Mouse (Mus musculus): ENCODE measurements around the gene Ubtd2. TPM values are rescaled to one million over a fixed set of nuclear protein-coding genes. Genes with fewer than 3 reads are reported as not detected.

Gene Ubtd2
- polyA plus RNA-seq (2016; fragmentation: Nextera tagmentation; extraction: Ambion mirVana): 88.8 and 94.4 TPM in 2 replicates

DNA sequence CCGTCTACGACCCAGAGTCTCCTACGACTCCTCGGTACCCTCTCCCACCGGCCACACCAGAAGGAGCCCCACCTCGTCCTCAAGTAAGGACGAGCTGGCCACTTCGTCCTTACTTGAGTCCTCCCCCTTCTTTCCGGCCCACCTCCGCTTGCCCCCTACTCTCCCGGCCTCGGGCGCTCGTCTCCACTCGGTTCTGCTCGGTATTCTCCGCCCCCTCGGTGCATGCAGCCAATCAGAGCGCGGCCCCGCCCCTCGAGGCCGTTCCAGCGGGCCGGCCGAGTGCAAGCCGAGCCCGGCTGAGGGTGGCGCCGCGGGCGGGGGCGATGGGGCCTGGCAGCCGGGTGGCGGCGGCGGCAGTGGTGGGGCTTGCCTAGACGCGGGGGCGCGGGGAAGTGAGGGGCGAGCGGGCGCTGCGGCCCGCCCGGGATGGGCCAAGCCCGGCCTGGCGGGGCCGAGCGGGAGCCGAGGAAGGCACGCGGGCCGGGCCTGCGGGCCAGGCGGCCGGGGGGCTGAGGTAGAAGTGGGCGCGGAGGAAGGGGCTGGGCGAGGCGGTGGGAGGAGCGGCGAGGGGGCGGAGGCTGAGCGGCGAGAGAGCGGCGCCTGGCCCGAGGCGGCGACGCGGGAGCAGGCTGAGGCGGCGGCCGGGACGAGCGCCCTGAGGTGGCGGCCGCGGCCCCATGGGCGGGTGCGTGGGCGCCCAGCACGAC, at the start of gene Ubtd2:
Ubtd2 (plus strand) TSS at position 571 of the 707 bp plus-strand sequence.
- H3K4me1 ChIP-seq (replicated peaks): peaks cover 18% of the 10 kb centered on the region
- no peaks in the 10 kb centered on the region for H3K9me3 ChIP-seq
- H3K9ac ChIP-seq (replicated peaks): peak within 1 kb of the TSS; percentile 95
- no peaks in the 10 kb centered on the region for H3K36me3 ChIP-seq
- H3K27me3 ChIP-seq: no peaks in the 10 kb centered on the region
- peak; percentile 97 for ATAC-seq (ENCODE audit: insufficient number of reproducible peaks, insufficient read depth, low FRiP score, low TSS enrichment, low read depth)
- peak within 1 kb of the TSS; percentile 84 for H3K4me2 ChIP-seq
- under 1% methylated on average over 76 of the region's 86 CpGs for WGBS
- peak within 1 kb of the TSS; percentile 98 for H3K27ac ChIP-seq
- peak within 1 kb of the TSS; percentile 88 for H3K4me3 ChIP-seq (replicated peaks)

DNA sequence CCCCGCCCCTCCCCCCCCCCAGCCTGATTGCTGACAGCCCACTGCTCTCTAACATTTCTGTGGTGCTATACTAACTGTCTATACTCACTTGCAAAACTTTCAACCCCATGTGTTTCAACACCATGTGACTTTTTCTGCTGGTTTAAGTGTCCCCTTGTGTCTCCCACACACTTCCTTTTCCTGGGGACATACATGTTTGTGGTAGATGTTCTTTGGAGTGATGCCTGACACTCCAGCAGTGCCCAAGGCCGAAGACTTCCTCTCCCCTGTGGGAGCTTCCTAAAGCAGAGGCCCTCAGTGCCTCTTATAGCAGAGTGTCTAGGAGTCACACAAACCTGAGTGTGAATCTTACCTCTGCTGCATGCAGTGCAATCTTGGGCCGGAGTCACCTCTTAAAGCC, 47.3 kb upstream of the Ubtd2 start:
- no peak overlapping the region for H3K9ac ChIP-seq (replicated peaks)
- no peak overlapping the region for H3K27ac ChIP-seq
- no peaks in the 10 kb centered on the region for H3K9me3 ChIP-seq
- no peak for ATAC-seq (ENCODE audit: insufficient number of reproducible peaks, insufficient read depth, low FRiP score, low TSS enrichment, low read depth)
- H3K4me1 ChIP-seq (replicated peaks): no peaks in the 10 kb centered on the region
- H3K27me3 ChIP-seq: no peaks in the 10 kb centered on the region
- no peak overlapping the region for H3K4me3 ChIP-seq (replicated peaks)
- no peak overlapping the region for H3K4me2 ChIP-seq
- 79% methylated on average over 3 of the region's 3 CpGs for WGBS
- peaks cover 91% of the 10 kb centered on the region for H3K36me3 ChIP-seq

DNA sequence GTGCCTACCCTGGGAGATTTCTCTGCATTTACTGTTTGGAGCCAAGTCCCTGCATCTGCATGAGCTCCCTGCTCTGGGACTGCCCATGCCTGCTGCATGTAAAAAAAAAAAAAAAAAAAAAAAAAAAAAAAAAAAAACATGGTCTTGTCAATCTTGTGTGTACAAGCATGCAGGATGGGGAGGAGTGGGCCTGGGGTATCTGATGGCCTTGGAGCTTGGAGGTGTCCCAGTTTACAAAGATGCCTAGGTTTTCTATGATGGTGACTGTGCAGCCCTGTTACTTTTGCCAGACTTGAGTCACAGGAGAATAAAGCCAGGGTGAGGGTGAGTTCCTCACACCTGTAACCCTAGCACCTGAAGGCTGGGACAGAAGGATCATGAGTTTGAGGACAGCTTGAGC, 46.1 kb upstream of the Ubtd2 start:
- H3K27me3 ChIP-seq: no peaks in the 10 kb centered on the region
- H3K4me2 ChIP-seq: no peak overlapping the region
- no peaks in the 10 kb centered on the region for H3K9me3 ChIP-seq
- no peak overlapping the region for H3K27ac ChIP-seq
- no peak overlapping the region for H3K4me3 ChIP-seq (replicated peaks)
- no peak overlapping the region for H3K9ac ChIP-seq (replicated peaks)
- ATAC-seq (ENCODE audit: insufficient number of reproducible peaks, insufficient read depth, low FRiP score, low TSS enrichment, low read depth): no peak
- no peaks in the 10 kb centered on the region for H3K4me1 ChIP-seq (replicated peaks)
- H3K36me3 ChIP-seq: peaks cover 91% of the 10 kb centered on the region

DNA sequence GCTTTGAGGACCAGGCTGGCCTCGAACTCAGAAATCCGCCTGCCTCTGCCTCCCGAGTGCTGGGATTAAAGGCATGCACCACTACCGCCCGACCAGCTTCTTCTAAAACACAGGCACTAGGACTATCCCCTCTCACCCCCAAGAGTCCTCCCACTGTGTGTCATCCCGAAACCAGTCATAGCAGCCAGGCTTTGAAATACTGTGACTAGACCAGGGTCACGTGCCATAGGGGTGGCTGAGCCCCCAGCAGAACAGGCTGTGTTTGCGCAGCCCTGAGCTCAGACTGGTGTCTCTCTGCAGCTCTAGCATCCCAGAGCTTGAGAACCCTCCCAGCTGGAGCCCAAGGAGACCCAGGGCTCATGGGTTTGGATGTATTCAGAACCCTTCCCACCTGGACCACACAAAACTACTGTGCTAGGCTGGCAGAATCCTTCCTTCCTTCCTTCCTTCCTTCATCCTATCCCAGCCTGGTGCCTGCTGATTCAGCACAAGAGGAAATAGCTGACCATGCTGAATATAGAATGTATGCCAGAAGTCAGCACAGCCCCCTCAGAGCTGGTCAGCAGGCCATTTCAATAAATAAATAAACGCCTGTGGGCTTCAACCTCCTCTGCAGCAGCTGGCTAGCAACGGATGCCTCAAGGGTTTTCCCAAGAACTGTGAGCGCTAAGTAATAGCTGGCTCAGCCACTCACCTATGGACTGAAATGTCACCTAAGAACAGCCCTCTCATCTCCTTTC, 45.2 kb upstream of the Ubtd2 start:
- Histone ChIP-seq H3K4me1 (replicated peaks) (no peaks in the 10 kb centered on the region), H3K4me3 (replicated peaks) (no peak overlapping the region), H3K36me3 (peaks cover 91% of the 10 kb centered on the region), H3K4me2 (no peak overlapping the region), H3K9ac (replicated peaks) (no peak overlapping the region; the same call in 1 of the 2 replicates), H3K9me3 (no peaks in the 10 kb centered on the region), H3K27me3 (no peaks in the 10 kb centered on the region), H3K27ac (no peak overlapping the region)
- WGBS: 88% methylated on average over 11 of the region's 11 CpGs
- no peak for ATAC-seq (ENCODE audit: insufficient number of reproducible peaks, insufficient read depth, low FRiP score, low TSS enrichment, low read depth)

DNA sequence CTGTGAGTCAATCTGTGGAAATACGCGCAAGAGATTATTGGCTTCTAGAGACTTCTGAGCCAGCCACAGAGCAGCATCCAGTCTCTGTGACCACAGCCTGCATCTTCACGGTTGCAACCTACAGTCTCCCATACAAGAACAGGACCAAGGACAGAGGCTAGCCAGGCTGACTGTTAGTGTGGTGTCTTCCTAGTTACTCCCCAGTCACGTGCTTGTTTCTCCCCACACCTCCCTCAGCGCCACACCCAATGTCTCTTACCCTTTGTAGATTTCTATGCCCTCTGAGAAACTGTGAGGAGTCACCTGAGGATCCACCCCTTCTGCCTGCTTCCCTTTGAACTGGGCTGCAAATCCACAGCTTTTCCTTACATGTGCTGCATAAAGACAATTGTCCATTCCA, 35.2 kb upstream of the Ubtd2 start:
- 78% methylated on average over 5 of the region's 5 CpGs for WGBS

DNA sequence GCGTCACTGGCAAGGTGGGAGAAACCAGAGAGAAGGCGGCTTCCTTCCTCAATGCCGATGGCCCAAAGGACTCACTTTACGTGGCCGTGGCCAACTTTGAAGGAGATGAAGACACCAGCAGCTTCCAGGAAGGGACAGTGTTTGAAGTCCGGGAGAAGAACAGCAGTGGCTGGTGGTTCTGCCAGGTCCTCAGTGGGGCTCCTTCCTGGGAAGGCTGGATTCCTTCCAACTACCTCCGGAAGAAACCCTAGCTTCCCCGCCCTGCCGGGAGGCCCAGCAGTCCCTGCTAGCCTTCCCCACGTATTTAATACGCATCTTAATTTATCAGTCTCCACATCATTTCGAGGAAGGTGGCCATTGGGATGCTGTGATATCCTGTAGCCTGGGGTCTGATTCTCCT, 31.9 kb upstream of the Ubtd2 start:
- Histone ChIP-seq H3K9ac (replicated peaks) (no peak overlapping the region), H3K9me3 (no peaks in the 10 kb centered on the region), H3K27ac (no peak overlapping the region), H3K4me3 (replicated peaks) (no peak overlapping the region), H3K36me3 (peaks cover 77% of the 10 kb centered on the region), H3K4me1 (replicated peaks) (no peaks in the 10 kb centered on the region), H3K4me2 (no peak overlapping the region), H3K27me3 (no peaks in the 10 kb centered on the region)
- ATAC-seq (ENCODE audit: insufficient number of reproducible peaks, insufficient read depth, low FRiP score, low TSS enrichment, low read depth): no peak
- 91% methylated on average over 12 of the region's 12 CpGs for WGBS

More for the DNA sequence above, 35.2 kb upstream of the Ubtd2 start:
- Histone ChIP-seq H3K9ac (replicated peaks) (no peak overlapping the region), H3K9me3 (no peaks in the 10 kb centered on the region), H3K4me1 (replicated peaks) (no peaks in the 10 kb centered on the region), H3K27me3 (no peaks in the 10 kb centered on the region), H3K4me3 (replicated peaks) (no peak overlapping the region), H3K36me3 (peaks cover 95% of the 10 kb centered on the region), H3K4me2 (no peak overlapping the region), H3K27ac (no peak overlapping the region)
- no peak for ATAC-seq (ENCODE audit: insufficient number of reproducible peaks, insufficient read depth, low FRiP score, low TSS enrichment, low read depth)

DNA sequence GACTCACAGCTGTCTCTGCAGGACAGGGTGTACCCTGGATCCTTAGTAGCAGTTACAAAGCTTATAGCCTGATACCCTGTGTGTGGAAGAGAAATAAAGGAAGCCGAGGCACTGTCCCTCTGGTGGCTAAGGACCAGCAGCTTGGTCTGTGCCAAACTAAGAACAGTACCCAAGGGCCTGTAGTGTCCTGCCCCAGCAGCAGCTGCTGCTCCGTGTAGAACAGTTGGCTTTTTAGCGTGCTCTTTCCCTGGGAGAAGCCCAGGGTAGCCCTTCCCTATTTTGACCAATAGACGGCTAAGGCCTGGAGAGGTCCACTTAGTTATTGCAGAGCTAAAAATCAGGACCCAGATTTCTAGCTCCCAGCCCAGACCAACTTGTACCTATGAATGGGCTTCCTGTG, 30.6 kb upstream of the Ubtd2 start:
- no peak; the same call in 1 of the 2 replicates for ATAC-seq (ENCODE audit: insufficient number of reproducible peaks, insufficient read depth, low FRiP score, low TSS enrichment, low read depth)
- H3K36me3 ChIP-seq: peaks cover 68% of the 10 kb centered on the region

DNA sequence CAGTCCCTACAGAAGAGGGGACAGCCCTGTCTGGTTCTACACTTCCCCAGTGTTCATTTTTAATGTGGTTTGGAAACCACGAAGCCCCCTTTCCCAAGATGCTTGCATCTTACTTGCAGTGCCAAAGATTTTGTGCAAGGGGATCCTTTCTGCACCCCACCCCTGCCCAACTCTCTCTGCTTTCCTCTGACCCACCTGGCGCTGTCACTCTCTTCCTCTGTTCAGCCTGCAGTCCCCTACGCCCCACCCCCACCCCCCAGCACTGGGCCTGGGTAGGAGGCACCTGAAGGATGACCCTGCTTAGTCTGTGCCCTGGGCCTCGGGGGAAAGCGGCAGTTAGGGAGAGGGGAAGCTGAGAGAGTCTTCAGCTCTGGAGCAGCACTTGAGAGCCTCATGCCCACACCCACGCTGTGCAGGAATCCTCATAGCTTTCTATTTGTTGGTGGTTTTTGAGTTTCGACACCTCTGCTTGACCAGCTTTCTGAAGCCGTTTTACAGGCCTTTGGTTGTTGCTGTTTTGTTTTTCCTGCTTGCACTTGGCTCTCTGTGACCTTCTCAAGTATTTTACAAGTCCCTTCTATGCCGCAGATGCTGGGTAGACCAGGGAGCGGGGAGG, 30.0 kb upstream of the Ubtd2 start:
- no peak overlapping the region for H3K27ac ChIP-seq
- H3K9ac ChIP-seq (replicated peaks): no peak overlapping the region; the same call in 1 of the 2 replicates
- no peak overlapping the region for H3K4me3 ChIP-seq (replicated peaks)
- no peaks in the 10 kb centered on the region for H3K4me1 ChIP-seq (replicated peaks)
- ATAC-seq (ENCODE audit: insufficient number of reproducible peaks, insufficient read depth, low FRiP score, low TSS enrichment, low read depth): no peak
- no peak overlapping the region for H3K4me2 ChIP-seq
- H3K9me3 ChIP-seq: no peaks in the 10 kb centered on the region
- WGBS: 73% methylated on average over 10 of the region's 10 CpGs
- peaks cover 63% of the 10 kb centered on the region for H3K36me3 ChIP-seq
- no peaks in the 10 kb centered on the region for H3K27me3 ChIP-seq

More for the DNA sequence above, 30.6 kb upstream of the Ubtd2 start:
- no peak overlapping the region for H3K27ac ChIP-seq
- H3K9me3 ChIP-seq: no peaks in the 10 kb centered on the region
- no peak overlapping the region for H3K4me3 ChIP-seq (replicated peaks)
- no peak overlapping the region for H3K4me2 ChIP-seq
- no peaks in the 10 kb centered on the region for H3K27me3 ChIP-seq
- 80% methylated on average over 4 of the region's 4 CpGs for WGBS
- no peaks in the 10 kb centered on the region for H3K4me1 ChIP-seq (replicated peaks)
- H3K9ac ChIP-seq (replicated peaks): no peak overlapping the region

DNA sequence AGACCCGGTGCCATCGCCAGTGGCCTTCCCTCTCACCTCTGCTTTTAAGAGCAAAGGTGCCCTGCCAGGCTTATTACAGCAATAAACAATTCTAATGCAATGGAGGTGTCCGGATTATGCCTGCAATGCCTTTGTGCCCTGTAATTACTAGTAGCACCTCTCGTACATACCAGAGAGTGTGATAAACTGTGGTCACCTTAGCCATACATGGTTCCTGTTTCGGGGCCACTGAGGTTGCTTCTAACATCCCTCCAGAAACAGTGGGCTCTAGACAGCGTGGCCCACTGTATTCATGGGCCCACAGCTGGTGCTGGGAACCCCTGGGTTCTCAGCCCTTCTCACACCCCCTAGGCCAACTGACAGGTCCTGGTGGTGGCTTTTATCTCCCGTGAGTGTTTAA, 27.6 kb upstream of the Ubtd2 start:
- no peak overlapping the region for H3K4me3 ChIP-seq (replicated peaks)
- no peak overlapping the region for H3K9ac ChIP-seq (replicated peaks)
- ATAC-seq (ENCODE audit: insufficient number of reproducible peaks, insufficient read depth, low FRiP score, low TSS enrichment, low read depth): no peak
- peaks cover 39% of the 10 kb centered on the region for H3K36me3 ChIP-seq
- no peaks in the 10 kb centered on the region for H3K9me3 ChIP-seq
- 55% methylated on average over 7 of the region's 7 CpGs for WGBS
- no peaks in the 10 kb centered on the region for H3K27me3 ChIP-seq
- H3K4me2 ChIP-seq: no peak overlapping the region
- H3K27ac ChIP-seq: no peak overlapping the region
- H3K4me1 ChIP-seq (replicated peaks): no peaks in the 10 kb centered on the region

DNA sequence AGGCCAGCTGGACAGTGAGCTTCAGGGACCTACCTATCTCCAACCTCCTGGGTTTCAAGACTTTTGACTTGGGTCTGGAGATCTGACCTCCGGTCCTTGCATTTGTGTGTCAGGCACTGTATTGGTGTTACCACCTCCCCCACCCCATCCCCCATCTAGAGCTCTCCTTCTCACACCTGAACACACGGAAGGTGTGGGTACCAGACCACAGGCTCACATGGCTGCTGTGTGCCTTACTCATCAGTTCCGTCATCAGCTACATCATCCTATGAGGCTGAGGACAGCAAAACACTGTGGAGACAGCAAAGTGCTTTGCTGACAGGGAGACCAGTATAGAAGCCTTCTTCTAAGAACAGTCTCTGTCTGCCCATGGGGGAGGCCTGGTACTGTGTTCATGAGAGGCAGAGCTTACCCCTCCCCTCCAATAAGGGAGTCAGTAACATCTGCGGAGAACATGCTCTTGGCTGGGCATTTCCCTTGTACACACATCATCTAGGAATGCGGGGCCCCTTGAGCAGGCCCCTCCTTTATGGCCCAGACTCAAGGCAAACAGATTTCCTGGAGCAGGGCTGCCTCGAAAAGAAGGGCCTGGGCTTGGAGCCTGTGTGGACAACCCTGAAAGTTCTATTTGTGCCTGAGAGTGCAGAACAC, 19.6 kb upstream of the Ubtd2 start:
- WGBS: 49% methylated on average over 6 of the region's 6 CpGs
- peak; percentile 84 for ATAC-seq (ENCODE audit: insufficient number of reproducible peaks, insufficient read depth, low FRiP score, low TSS enrichment, low read depth)
- Histone ChIP-seq H3K4me2 (no peak overlapping the region), H3K9ac (replicated peaks) (0 out of 2 replicates have a peak overlapping the region, but pooled peaks have one; percentile 27), H3K9me3 (no peaks in the 10 kb centered on the region), H3K27me3 (no peaks in the 10 kb centered on the region), H3K4me1 (replicated peaks) (peaks cover 9% of the 10 kb centered on the region), H3K4me3 (replicated peaks) (no peak overlapping the region), H3K36me3 (no peaks in the 10 kb centered on the region), H3K27ac (peak overlapping the region; percentile 80)

DNA sequence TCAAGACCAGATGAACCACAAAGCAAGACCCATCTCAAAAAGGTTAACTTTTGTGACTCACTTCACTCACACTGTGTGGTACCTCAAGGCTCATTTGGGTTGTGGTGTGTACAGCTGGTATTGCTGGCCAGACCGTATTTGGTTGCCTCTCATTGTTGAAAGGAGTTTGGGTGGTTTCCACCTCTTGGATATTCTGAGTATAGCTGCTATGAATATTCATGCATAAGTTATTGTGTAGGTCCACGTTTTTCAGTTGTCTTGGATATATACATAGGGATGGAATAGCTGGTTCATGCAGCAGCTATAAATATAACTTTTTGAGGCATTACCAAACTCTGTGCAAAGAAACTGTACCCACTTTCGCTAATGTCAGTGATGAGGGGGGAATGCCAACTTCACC, 12.6 kb upstream of the Ubtd2 start:
- H3K36me3 ChIP-seq: no peaks in the 10 kb centered on the region
- H3K27me3 ChIP-seq: no peaks in the 10 kb centered on the region
- WGBS: 76% methylated on average over 3 of the region's 3 CpGs
- H3K4me1 ChIP-seq (replicated peaks): no peaks in the 10 kb centered on the region
- no peak overlapping the region for H3K4me2 ChIP-seq
- H3K9me3 ChIP-seq: no peaks in the 10 kb centered on the region
- no peak overlapping the region for H3K9ac ChIP-seq (replicated peaks)
- ATAC-seq (ENCODE audit: insufficient number of reproducible peaks, insufficient read depth, low FRiP score, low TSS enrichment, low read depth): no peak
- no peak overlapping the region for H3K27ac ChIP-seq
- no peak overlapping the region for H3K4me3 ChIP-seq (replicated peaks)
